Mouse (Mus musculus) common myeloid progenitor, adult 5-6 weeks (primary cell): Measurements from ENCODE around the gene Msto1. TPM values are rescaled to one million over a fixed set of nuclear protein-coding genes. Genes with fewer than 3 reads are reported as not detected.
"Not testable (repeated sequence)": the region's sequence is repeated elsewhere in the genome, so short reads cannot be mapped to it uniquely, and the experiment has no call there.

ENCODE experiments used
- ATAC-seq: replicated peaks from 2 replicates; pipeline ENCODE4 v1.8.0; 2016; ENCODE audit warnings: low read depth, mild to moderate bottlenecking, moderate TSS enrichment, inconsistent platforms; ENCODE audit not compliant: poor library complexity, severe bottlenecking
- total RNA-seq: library from RNA; stranded (forward); fragments of 200-1000, 187-1606 nt; gene quantifications from 2 replicates; pipeline ENCODE4 v1.2.3, GENCODE M21; 2017

Gene Msto1
- total RNA-seq, 1 experiment from 2014 or later = 34.5 TPM

DNA sequence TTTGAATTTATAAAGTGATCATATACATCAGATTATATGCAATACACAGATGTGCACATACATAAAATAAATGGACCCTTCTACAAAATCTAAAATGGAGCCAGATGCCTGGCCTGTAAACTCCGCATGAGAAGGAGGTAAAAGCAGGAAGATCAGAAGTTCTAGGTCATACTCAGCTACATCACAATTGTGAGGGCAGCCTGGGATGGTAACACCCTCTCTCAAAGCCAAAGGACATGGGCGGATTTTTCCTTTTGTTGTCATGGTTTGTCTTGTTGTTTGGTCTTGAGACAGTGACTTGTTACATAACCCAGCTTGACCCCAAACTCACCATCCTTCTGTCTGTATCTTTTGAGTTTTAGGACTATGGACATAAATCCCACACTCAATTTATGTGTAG lies 8.1 kb downstream of the Msto1 start:
- no peak for ATAC-seq

DNA sequence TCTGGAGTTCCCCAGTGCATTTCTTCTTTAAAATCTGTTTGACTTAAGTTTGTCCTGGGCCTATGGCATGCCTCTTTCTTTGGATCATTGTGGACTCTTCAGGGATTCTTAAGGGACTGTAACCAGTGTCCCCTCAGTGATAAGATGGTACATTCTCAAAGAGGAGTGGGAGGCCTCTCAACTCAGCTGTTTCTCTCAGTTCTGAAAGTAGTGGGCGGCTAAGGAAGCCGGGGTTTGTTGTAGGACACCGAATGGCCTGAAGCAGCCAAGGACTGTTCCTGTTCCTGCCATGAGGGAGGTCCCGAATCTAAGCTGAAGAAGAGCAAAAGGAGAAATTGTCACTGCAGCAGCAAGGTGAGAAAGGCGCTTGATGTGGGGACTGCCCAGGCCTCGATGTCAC lies 8.6 kb downstream of the Msto1 start:
- ATAC-seq = no peak

DNA sequence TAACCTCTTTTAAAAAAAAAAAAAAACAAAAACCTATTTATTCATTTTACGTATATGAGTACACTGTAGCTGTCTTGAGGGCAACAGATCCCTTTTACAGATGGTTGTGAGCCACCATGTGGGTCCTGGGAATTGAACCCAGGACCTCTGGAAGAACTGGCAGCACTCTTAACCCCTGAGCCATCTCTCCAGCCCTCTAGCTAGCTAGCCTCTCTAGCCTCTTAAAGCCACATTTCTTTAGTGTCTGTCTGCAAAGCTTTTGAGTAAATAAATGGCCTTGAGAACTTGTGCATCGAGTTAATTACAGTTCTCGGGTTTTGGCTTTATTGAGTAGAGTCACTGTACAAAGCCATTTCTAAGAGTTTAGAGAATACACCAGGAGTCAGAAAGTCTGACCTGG lies 9.0 kb downstream of the Msto1 start:
- ATAC-seq = no peak

DNA sequence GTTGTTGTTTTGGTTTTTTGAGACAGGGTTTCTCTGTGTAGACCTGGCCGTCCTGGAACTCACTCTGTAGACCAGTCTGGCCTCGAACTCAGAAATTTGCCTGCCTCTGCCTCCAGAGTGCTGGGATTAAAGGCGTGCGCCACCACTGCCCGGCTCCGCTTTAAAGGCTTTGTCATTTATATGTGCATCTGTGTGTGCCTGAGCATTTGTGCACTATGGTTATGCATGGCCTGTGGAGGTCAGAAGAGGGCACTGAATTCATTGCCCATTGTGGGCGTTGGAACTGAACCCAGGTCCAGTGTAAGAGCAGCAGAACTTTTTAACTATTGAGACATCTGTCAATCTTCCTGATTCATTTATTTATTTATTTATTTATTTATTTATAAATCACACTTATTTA lies 20.8 kb downstream of the Msto1 start:
- ATAC-seq = not testable (repeated sequence)

DNA sequence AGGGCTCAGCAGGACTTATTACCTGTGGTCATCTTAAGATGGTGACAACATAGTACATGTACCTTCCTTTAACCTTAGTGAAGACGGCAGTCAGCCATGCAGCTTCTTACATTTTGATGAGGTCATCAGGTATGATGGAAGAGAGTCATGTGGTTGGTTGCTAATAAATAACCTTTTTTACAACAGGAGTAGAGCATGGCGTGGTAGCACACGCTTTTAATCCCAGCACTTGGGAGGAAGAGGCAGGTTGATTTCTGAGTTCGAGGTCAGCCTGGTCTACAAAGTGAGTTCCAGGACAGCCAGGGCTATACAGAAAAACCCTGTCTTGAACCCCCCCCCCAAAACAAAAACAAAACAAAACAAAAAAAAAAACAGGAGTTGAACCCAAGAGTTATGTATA lies 31.3 kb downstream of the Msto1 start:
- not testable (repeated sequence) for ATAC-seq

DNA sequence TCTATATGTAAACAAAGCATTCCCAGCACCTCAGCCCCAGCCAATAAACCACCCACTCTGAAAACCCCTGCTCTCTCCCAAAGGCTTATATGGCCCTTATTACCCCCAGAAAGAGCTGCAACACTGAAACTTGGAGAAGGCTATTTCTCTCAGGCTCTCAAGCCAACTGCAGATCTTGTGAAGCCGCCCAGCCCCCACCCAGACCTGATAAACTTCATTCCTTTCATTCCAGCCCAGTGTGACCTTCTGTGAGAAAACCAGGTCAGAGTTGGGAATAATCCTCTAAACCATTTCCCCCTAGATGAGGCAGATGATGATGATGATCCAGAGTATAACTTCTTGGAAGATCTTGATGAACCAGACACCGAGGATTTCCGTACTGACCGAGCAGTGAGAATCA lies 45.4 kb downstream of the Msto1 start:
- ATAC-seq = not testable (repeated sequence)

DNA sequence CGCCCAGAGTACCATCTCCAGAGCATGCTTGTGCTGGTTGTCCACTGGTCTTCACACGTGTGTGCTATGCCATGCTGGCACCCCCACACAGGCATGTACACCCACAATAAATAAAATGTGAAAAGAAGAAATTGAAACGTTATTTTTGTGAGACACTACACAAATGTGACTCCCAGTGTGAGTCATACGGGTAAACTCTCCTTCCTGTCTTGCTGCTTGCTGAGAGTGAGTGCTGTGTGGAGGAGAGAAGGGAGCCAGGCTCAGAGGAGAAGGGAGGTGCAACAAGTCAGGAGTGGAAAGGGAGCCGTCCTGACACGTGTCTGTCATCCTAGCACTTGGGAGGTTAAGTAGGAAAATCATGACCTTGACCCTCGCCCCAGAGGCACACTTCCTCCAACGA lies 46.6 kb downstream of the Msto1 start:
- not testable (repeated sequence) for ATAC-seq

DNA sequence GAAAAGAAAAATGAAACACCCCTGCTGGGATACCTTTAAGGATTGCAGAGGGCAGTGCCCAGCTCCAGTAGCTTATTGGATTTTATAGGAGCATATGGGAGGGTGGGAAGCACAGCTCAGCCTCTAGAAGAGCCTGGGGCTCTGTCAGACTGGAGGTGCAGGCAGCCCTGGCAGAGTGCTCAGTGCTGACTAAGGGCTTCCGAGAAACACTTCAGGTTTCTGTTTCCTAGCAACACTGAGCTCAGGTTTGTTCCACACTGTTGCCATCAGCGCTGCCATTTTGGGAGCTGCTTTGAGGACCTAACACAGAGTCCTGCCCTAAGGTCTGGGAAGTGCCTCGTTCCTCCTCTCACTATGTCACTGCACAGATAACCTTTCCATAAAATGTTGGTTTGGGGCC lies 47.1 kb downstream of the Msto1 start:
- ATAC-seq = not testable (repeated sequence)

DNA sequence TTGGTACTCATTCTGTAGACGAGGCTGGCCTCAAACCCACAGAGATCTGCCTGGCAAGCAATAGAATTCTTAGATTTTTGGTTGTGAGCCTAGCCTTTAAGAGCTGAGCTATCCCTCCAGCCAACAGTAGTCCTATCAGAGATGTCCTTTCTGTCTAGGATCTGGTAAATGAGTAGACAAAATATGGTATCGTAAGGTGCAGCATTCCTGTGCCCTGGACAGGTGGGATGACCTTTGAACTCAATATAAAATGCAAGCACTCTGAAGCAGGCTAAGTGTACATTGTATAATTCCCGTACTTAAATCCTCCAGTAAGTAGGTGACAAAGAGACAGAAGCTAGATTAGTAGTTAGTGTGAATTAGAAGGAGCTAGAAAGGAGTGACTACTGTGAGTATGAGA lies 51.7 kb downstream of the Msto1 start:
- no peak for ATAC-seq

DNA sequence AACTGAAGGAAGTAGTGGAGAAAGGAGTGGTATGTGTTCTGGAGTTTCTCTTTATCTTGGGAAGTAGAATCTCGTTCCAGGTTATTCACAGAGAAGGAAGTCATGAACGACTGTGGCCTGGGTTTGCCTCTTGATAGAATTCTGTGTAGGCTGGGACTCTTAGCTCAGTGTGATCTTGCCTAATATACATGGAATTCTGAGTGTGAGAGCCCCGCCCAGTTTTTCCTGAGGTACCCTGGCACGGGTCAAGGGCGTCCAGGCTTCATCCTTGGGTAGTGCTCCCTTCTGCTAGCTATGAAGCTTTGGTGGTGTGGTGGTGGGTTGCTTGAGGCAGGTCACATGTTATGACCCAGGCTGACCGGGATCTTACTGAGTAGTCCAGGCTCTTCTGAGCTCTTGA lies 58.0 kb downstream of the Msto1 start:
- no peak for ATAC-seq

Other genes starting within 250 kb of the Msto1 start
- 52.6 and 71.2 TPM in 2 replicates for gene Khdc4, start 228.2 kb downstream of the Msto1 start, total RNA-seq
- gene Rit1, start 197.2 kb downstream of the Msto1 start, total RNA-seq = 15.3 TPM in 2 replicates
- 0.82 and 1.3 TPM in 2 replicates for gene Syt11, start 138.8 kb downstream of the Msto1 start, total RNA-seq
- gene Gon4l, start 78.8 kb downstream of the Msto1 start, total RNA-seq = 30.3 and 38.0 TPM in 2 replicates
- 30.2 and 37.4 TPM in 2 replicates for gene Ash1l, start 36.6 kb upstream of the Msto1 start, total RNA-seq
- 93.1 and 111 TPM in 2 replicates for gene Dap3, start 37.2 kb upstream of the Msto1 start, total RNA-seq
- 15.8 and 18.3 TPM in 2 replicates for gene Rusc1, start 179.3 kb upstream of the Msto1 start, total RNA-seq
- not detected in 2 replicates for gene Gm43738, start 187.1 kb upstream of the Msto1 start, total RNA-seq
- 102 and 103 TPM in 2 replicates for gene Fdps, start 188.0 kb upstream of the Msto1 start, total RNA-seq
- 44.1 and 92.6 TPM in 2 replicates for gene Pklr, start 222.1 kb upstream of the Msto1 start, total RNA-seq
- 0.37 and 0.53 TPM in 2 replicates for gene Hcn3, start 246.2 kb upstream of the Msto1 start, total RNA-seq